Comparison of ENCODE assay signal across 10 mouse cellular contexts in the genomic region with DNA sequence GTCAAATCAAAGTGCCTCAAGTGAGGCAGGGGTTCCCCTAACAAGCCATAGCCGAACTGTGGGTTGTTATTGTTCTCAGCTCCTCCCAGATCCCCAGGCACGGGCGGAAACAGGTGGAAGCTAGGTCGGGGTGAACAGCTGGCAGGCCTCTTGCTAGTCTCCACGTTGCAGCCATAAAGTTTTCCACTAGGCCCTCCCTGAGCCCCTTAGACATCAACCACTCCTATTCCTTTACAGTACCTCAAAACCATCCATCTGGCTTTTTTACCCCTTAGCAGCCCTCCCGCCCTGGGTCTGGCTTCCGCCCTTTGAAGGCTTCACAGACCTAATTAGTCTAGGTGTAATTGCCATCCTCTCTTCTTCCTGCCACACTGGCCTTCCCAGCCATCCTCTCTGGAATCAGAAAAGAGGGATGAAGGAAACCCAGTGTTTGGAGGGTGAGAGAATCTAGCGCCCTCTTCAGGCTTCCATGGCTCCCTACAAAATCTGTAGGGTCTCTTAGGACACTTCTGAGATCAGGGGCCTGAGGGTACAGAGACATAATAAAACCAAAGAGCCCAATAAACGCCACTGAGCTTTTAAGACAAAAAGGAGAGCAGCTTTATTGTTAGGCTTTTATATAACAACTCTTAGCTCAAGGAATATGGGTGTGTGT. TPM values are rescaled to one million over a fixed set of nuclear protein-coding genes. Genes with fewer than 3 reads are reported as not detected.
DNase-seq lines count a peak whose midpoint lies in the region; ATAC-seq and TF ChIP-seq lines count a peak whose summit lies in the region.
"Had no signal": no experiment of that assay in that cellular context is flagged by ENCODE, and none has a peak within 500 bp of the region (broad histone marks: within the 10 kb centered on the region; RNA-seq: fewer than 3 reads in every experiment).

No protein-coding gene starts in this region.

- TF ChIP-seq CTCF in gastrocnemius, adult 2 months (IDR thresholded peaks at IDR 0.05) = peak; percentile 16; the same call in 1 of the 2 replicates
- peak; percentile 54 for TF ChIP-seq CTCF in midbrain, postnatal 0 days (IDR thresholded peaks at IDR 0.05)

- no peak overlapping the region for H3K27ac ChIP-seq in gastrocnemius, adult 2 months
- no peak overlapping the region for H3K27ac ChIP-seq in midbrain, postnatal 0 days (ENCODE audit: low read depth, low read length)
- H3K27ac ChIP-seq in midbrain, embryonic 10.5 days (replicated peaks) = no peak overlapping the region
- H3K27ac ChIP-seq in limb, embryonic 14.5 days (replicated peaks; ENCODE audit: low read depth, low read length) = no peak overlapping the region

- WGBS in midbrain, postnatal 0 days = 32% methylated on average over 9 of the region's 9 CpGs
- 32% methylated on average over 8 of the region's 9 CpGs for WGBS in midbrain, embryonic 10.5 days
- 7% methylated on average over 8 of the region's 9 CpGs for WGBS in limb, embryonic 14.5 days

- intact Hi-C loops in gastrocnemius, adult 2 months (cut with DNase I) = no loop called here

- peaks cover 7% of the 10 kb centered on the region for H3K36me3 ChIP-seq in midbrain, postnatal 0 days (ENCODE audit: insufficient read depth, low read length)
- H3K36me3 ChIP-seq in midbrain, embryonic 10.5 days = peaks cover 10% of the 10 kb centered on the region
- H3K36me3 ChIP-seq in limb, embryonic 14.5 days (ENCODE audit: control insufficient read depth, insufficient read depth, low read length) = peaks cover 6% of the 10 kb centered on the region

- no peak for TF ChIP-seq POLR2A in limb, embryonic 14.5 days (IDR thresholded peaks at IDR 0.05; ENCODE audit: borderline replicate concordance, extremely low read depth, insufficient read depth, insufficient read length)

- DNase-seq in gastrocnemius, adult 2 months = no peak
- no peak for DNase-seq in gastrocnemius, postnatal 10 days
- peak; percentile 14 for DNase-seq in midbrain, postnatal 0 days (ENCODE audit: low spot score)
- no peak for DNase-seq in midbrain, embryonic 10.5 days (ENCODE audit: low spot score)
- peak; percentile 69 for DNase-seq in limb, embryonic 14.5 days (ENCODE audit: low spot score)
- no peak for DNase-seq in right cerebral cortex, postnatal 36 days (ENCODE audit: low spot score in 2 of 2)
- DNase-seq in heart, postnatal 4 days = no peak
- DNase-seq in right cerebral cortex, adult 18-20 months = no peak
- DNase-seq: kidney, postnatal 25 days had no signal

- ATAC-seq in midbrain, postnatal 0 days (ENCODE audit: low FRiP score) = no peak
- ATAC-seq in limb, embryonic 14.5 days (ENCODE audit: low FRiP score, low read depth) = 0 out of 2 replicates have a peak, but pooled peaks have one; percentile 35

- peaks cover 4% of the 10 kb centered on the region; the same call in 1 of the 2 replicates for H3K4me1 ChIP-seq in midbrain, postnatal 0 days (ENCODE audit: insufficient read depth, low read length)
- peaks cover 30% of the 10 kb centered on the region for H3K4me1 ChIP-seq in midbrain, embryonic 10.5 days
- H3K4me1 ChIP-seq in limb, embryonic 14.5 days (ENCODE audit: control insufficient read depth, insufficient read depth, low read length) = 0 out of 2 replicates have a peak, but pooled peaks cover 4% of the 10 kb centered on the region

- H3K4me3 ChIP-seq in gastrocnemius, adult 2 months = no peak overlapping the region
- no peak overlapping the region for H3K4me3 ChIP-seq in midbrain, postnatal 0 days (ENCODE audit: low read depth, low read length)
- no peak overlapping the region for H3K4me3 ChIP-seq in midbrain, embryonic 10.5 days
- H3K4me3 ChIP-seq in limb, embryonic 14.5 days (replicated peaks; ENCODE audit: low read length) = 0 out of 2 replicates have a peak overlapping the region, but pooled peaks have one; percentile 4

- no peak overlapping the region for H3K9ac ChIP-seq in midbrain, postnatal 0 days (replicated peaks; ENCODE audit: low read length, poor library complexity, severe bottlenecking)
- H3K9ac ChIP-seq in limb, embryonic 14.5 days (ENCODE audit: low read depth, low read length, severe bottlenecking) = no peak overlapping the region

- H3K27me3 ChIP-seq in midbrain, postnatal 0 days (ENCODE audit: insufficient read depth, low read length) = peaks cover 23% of the 10 kb centered on the region
- H3K27me3 ChIP-seq in midbrain, embryonic 10.5 days (ENCODE audit: low read depth, poor library complexity, severe bottlenecking) = peaks cover 80% of the 10 kb centered on the region
- H3K27me3 ChIP-seq in limb, embryonic 14.5 days (ENCODE audit: control insufficient read depth, insufficient read depth, low read length) = peaks cover 32% of the 10 kb centered on the region

- no peaks in the 10 kb centered on the region for H3K9me3 ChIP-seq in midbrain, postnatal 0 days (ENCODE audit: low read length)
- no peaks in the 10 kb centered on the region for H3K9me3 ChIP-seq in midbrain, embryonic 10.5 days (replicated peaks)
- H3K9me3 ChIP-seq in limb, embryonic 14.5 days (ENCODE audit: control insufficient read depth, low read length) = no peaks in the 10 kb centered on the region

- H3K4me2 ChIP-seq in midbrain, postnatal 0 days (ENCODE audit: low read depth, low read length, poor library complexity, severe bottlenecking) = no peak overlapping the region; the same call in 1 of the 2 replicates
- peak overlapping the region; percentile 83; the same call in 1 of the 2 replicates for H3K4me2 ChIP-seq in limb, embryonic 14.5 days (replicated peaks; ENCODE audit: low read depth, low read length, severe bottlenecking)

RNA-seq across cellular contexts. Expression of a gene that starts 1.5 kb away (rescaled TPM):
- total RNA-seq in gastrocnemius, adult 2 months (2021) = under 1 TPM; 0.14 to 0.33 TPM
- under 1 TPM in 1 of 2 experiments, not detected in 1; 0.47 TPM for total RNA-seq in gastrocnemius, postnatal 10 days (2021)
- total RNA-seq in midbrain, postnatal 0 days (2014; rRNA removed) = 3.9 TPM in 2 replicates
- 2.8 and 3.3 TPM in 2 replicates for polyA plus RNA-seq in midbrain, postnatal 0 days (2015; fragmentation: Nextera tagmentation; extraction: Ambion mirVana)
- polyA plus RNA-seq in midbrain, embryonic 10.5 days (2016; fragmentation: Nextera tagmentation; extraction: Ambion mirVana) = 0.22 and 0.67 TPM in 2 replicates
- 3.2 and 4.0 TPM in 2 replicates for polyA plus RNA-seq in limb, embryonic 14.5 days (2012; rRNA removed)
- 2.8 and 3.5 TPM in 2 replicates for polyA plus RNA-seq in limb, embryonic 14.5 days (2014; fragmentation: Nextera tagmentation; extraction: Ambion mirVana)
- total RNA-seq in heart, postnatal 4 days (2021) = under 1 TPM; 0.45 TPM

RNA-seq across cellular contexts. Expression of a gene that starts 7.3 kb away (rescaled TPM):
- 10 to 100 TPM; 52.2 to 57.7 TPM for total RNA-seq in gastrocnemius, adult 2 months (2021)
- 10 to 100 TPM; 62.6 to 63.5 TPM for total RNA-seq in gastrocnemius, postnatal 10 days (2021)
- 54.0 and 64.5 TPM in 2 replicates for total RNA-seq in midbrain, postnatal 0 days (2014; rRNA removed)
- polyA plus RNA-seq in midbrain, postnatal 0 days (2015; fragmentation: Nextera tagmentation; extraction: Ambion mirVana) = 143 and 166 TPM in 2 replicates
- 160 and 166 TPM in 2 replicates for polyA plus RNA-seq in midbrain, embryonic 10.5 days (2016; fragmentation: Nextera tagmentation; extraction: Ambion mirVana)
- 81.5 and 116 TPM in 2 replicates for polyA plus RNA-seq in limb, embryonic 14.5 days (2012; rRNA removed)
- 125 and 128 TPM in 2 replicates for polyA plus RNA-seq in limb, embryonic 14.5 days (2014; fragmentation: Nextera tagmentation; extraction: Ambion mirVana)
- total RNA-seq in heart, postnatal 4 days (2021) = 10 to 100 TPM; 56.0 to 61.3 TPM

RNA-seq across cellular contexts. Expression of a gene that starts 14.1 kb away (rescaled TPM):
- total RNA-seq in gastrocnemius, adult 2 months (2021) = 10 to 100 TPM; 17.7 to 23.6 TPM
- total RNA-seq in gastrocnemius, postnatal 10 days (2021) = 10 to 100 TPM; 19.6 to 23.2 TPM
- total RNA-seq in midbrain, postnatal 0 days (2014; rRNA removed) = 31.6 and 37.1 TPM in 2 replicates
- polyA plus RNA-seq in midbrain, postnatal 0 days (2015; fragmentation: Nextera tagmentation; extraction: Ambion mirVana) = 42.4 and 43.7 TPM in 2 replicates
- 88.5 and 96.7 TPM in 2 replicates for polyA plus RNA-seq in midbrain, embryonic 10.5 days (2016; fragmentation: Nextera tagmentation; extraction: Ambion mirVana)
- polyA plus RNA-seq in limb, embryonic 14.5 days (2012; rRNA removed) = 73.7 and 81.6 TPM in 2 replicates
- 103 and 108 TPM in 2 replicates for polyA plus RNA-seq in limb, embryonic 14.5 days (2014; fragmentation: Nextera tagmentation; extraction: Ambion mirVana)
- 10 to 100 TPM; 24.9 to 29.3 TPM for total RNA-seq in heart, postnatal 4 days (2021)

RNA-seq across cellular contexts. Expression of a gene that starts 14.1 kb away (rescaled TPM):
- total RNA-seq in gastrocnemius, adult 2 months (2021) = 10 to 100 TPM; 18.2 to 22.4 TPM
- total RNA-seq in gastrocnemius, postnatal 10 days (2021) = 1 to 10 TPM; 7.5 to 9.4 TPM
- 2.1 and 3.5 TPM in 2 replicates for total RNA-seq in midbrain, postnatal 0 days (2014; rRNA removed)
- polyA plus RNA-seq in midbrain, postnatal 0 days (2015; fragmentation: Nextera tagmentation; extraction: Ambion mirVana) = 2.8 and 3.0 TPM in 2 replicates
- polyA plus RNA-seq in midbrain, embryonic 10.5 days (2016; fragmentation: Nextera tagmentation; extraction: Ambion mirVana) = 8.8 and 10.6 TPM in 2 replicates
- polyA plus RNA-seq in limb, embryonic 14.5 days (2012; rRNA removed) = 1.8 and 5.9 TPM in 2 replicates
- 5.8 and 5.9 TPM in 2 replicates for polyA plus RNA-seq in limb, embryonic 14.5 days (2014; fragmentation: Nextera tagmentation; extraction: Ambion mirVana)
- 1 to 10 TPM; 7.2 to 7.3 TPM for total RNA-seq in heart, postnatal 4 days (2021)

RNA-seq across cellular contexts. Expression of a gene that starts 36.8 kb away (rescaled TPM):
- total RNA-seq in gastrocnemius, adult 2 months (2021) = under 1 TPM in 1 of 2 experiments, not detected in 1; 0.45 TPM
- total RNA-seq in gastrocnemius, postnatal 10 days (2021) = not detected
- not detected in 2 replicates for total RNA-seq in midbrain, postnatal 0 days (2014; rRNA removed)
- 0.39 and 0.52 TPM in 2 replicates for polyA plus RNA-seq in midbrain, postnatal 0 days (2015; fragmentation: Nextera tagmentation; extraction: Ambion mirVana)
- not detected in 2 replicates for polyA plus RNA-seq in midbrain, embryonic 10.5 days (2016; fragmentation: Nextera tagmentation; extraction: Ambion mirVana)
- polyA plus RNA-seq in limb, embryonic 14.5 days (2012; rRNA removed) = 0.53 and 0.58 TPM in 2 replicates
- not detected in 2 replicates for polyA plus RNA-seq in limb, embryonic 14.5 days (2014; fragmentation: Nextera tagmentation; extraction: Ambion mirVana)
- not detected for total RNA-seq in heart, postnatal 4 days (2021)
- total RNA-seq: gastrocnemius, adult 8-10 months had no signal

Comparison
In these comparisons a context has a peak if more than half of its experiments do, and no peak if none do; other contexts are left out.
1. DNase-seq: peak in midbrain, postnatal 0 days (single experiment) and limb, embryonic 14.5 days (single experiment); none in gastrocnemius, adult 2 months (single experiment), gastrocnemius, postnatal 10 days (single experiment), midbrain, embryonic 10.5 days (single experiment), right cerebral cortex, postnatal 36 days (0 of 2), heart, postnatal 4 days (single experiment) and right cerebral cortex, adult 18-20 months (single experiment).